Mouse (Mus musculus) lung, adult 10 weeks (tissue): ENCODE measurements around the gene Gm3336. TPM values are rescaled to one million over a fixed set of nuclear protein-coding genes. Genes with fewer than 3 reads are reported as not detected.

Experiments
- polyA plus RNA-seq: library from polyadenylated mRNA; stranded (reverse); fragments of 350-450 nt; fragmentation: Illumina TruSeq; extraction: RNeasy Lipid Tissue Mini Kit (QIAGEN cat#74804); gene quantifications from one replicate; pipeline ENCODE4 v1.2.3, GENCODE M21; 2014; ENCODE audit warnings: low read depth, low replicate concordance; ENCODE audit not compliant: insufficient read depth

Gene Gm3336
- 0.66 TPM for polyA plus RNA-seq

GRCm38 (mm10) chr8:70718297-70718696 lies at the start of gene Gm3336:
Gene Gm3336, plus strand, starts transcription at chr8:70718543.

GRCm38 (mm10) chr8:70673079-70673856 lies 45.1 kb upstream of the Gm3336 start, which contains the start of gene Lsm4:
Gene Lsm4, plus strand, starts transcription at chr8:70673248.

GRCm38 (mm10) chr8:70698310-70699109 lies 19.8 kb upstream of the Gm3336 start, which contains the start of gene Jund:
Gene Jund, plus strand, starts transcription at chr8:70698949.

GRCm38 (mm10) chr8:70703287-70703686 lies 15.1 kb upstream of the Gm3336 start, which contains the start of gene Iqcn:
Gene Iqcn, plus strand, starts transcription at chr8:70703457.

GRCm38 (mm10) chr8:70723486-70724210 lies 5.3 kb downstream of the Gm3336 start, which contains the start of gene Pde4c:
Gene Pde4c, plus strand, starts transcription at chr8:70723720.

GRCm38 (mm10) chr8:70754043-70754870 lies 35.9 kb downstream of the Gm3336 start, which contains the start of gene Rab3a:
Gene Rab3a, plus strand, starts transcription at chr8:70754679.

GRCm38 (mm10) chr8:70760775-70761406 lies 42.5 kb downstream of the Gm3336 start, which contains the start of gene Mpv17l2:
Gene Mpv17l2, minus strand, starts transcription at chr8:70760946.

Other genes starting within 250 kb of the Gm3336 start
- 10.1 TPM for gene Klhl26, start 241.6 kb upstream of the Gm3336 start, polyA plus RNA-seq
- gene Tmem59l, start 231.2 kb upstream of the Gm3336 start, polyA plus RNA-seq, result 7.8 TPM
- 13.8 TPM for gene Crlf1, start 225.4 kb upstream of the Gm3336 start, polyA plus RNA-seq
- gene Rex1bd, start 211.8 kb upstream of the Gm3336 start, polyA plus RNA-seq, result 98.1 TPM
- 1,654 TPM for gene Uba52, start 207.7 kb upstream of the Gm3336 start, polyA plus RNA-seq
- 190 TPM for gene Fkbp8, start 190.8 kb upstream of the Gm3336 start, polyA plus RNA-seq
- 48.0 TPM for gene Kxd1, start 190.6 kb upstream of the Gm3336 start, polyA plus RNA-seq
- 9.7 TPM for gene Ell, start 179.1 kb upstream of the Gm3336 start, polyA plus RNA-seq
- 26.4 TPM for gene Isyna1, start 124.2 kb upstream of the Gm3336 start, polyA plus RNA-seq
- 54.0 TPM for gene Ssbp4, start 109.7 kb upstream of the Gm3336 start, polyA plus RNA-seq
- 6.2 TPM for gene Lrrc25, start 102.4 kb upstream of the Gm3336 start, polyA plus RNA-seq
- 1.6 TPM for gene Gdf15, start 86.1 kb upstream of the Gm3336 start, polyA plus RNA-seq
- 17.7 TPM for gene Pgpep1, start 58.2 kb upstream of the Gm3336 start, polyA plus RNA-seq
- gene Lsm4, start 45.3 kb upstream of the Gm3336 start, polyA plus RNA-seq, result 81.6 TPM
- 145 TPM for gene Jund, start 19.6 kb upstream of the Gm3336 start, polyA plus RNA-seq
- gene Iqcn, start 15.1 kb upstream of the Gm3336 start, polyA plus RNA-seq, result not detected
- gene Pde4c, start 5.2 kb downstream of the Gm3336 start, polyA plus RNA-seq, result 1.1 TPM
- gene Rab3a, start 36.1 kb downstream of the Gm3336 start, polyA plus RNA-seq, result 18.7 TPM
- gene Mpv17l2, start 42.4 kb downstream of the Gm3336 start, polyA plus RNA-seq, result 36.9 TPM
- gene Pik3r2, start 58.2 kb downstream of the Gm3336 start, polyA plus RNA-seq, result 14.8 TPM
- 9.9 TPM for gene Mast3, start 86.5 kb downstream of the Gm3336 start, polyA plus RNA-seq
- 0.71 TPM for gene Il12rb1, start 89.9 kb downstream of the Gm3336 start, polyA plus RNA-seq
- 10.2 TPM for gene Arrdc2, start 121.2 kb downstream of the Gm3336 start, polyA plus RNA-seq
- 1.1 TPM for gene Kcnn1, start 144.7 kb downstream of the Gm3336 start, polyA plus RNA-seq
- 49.2 TPM for gene Ccdc124, start 155.4 kb downstream of the Gm3336 start, polyA plus RNA-seq
- gene Slc5a5, start 174.2 kb downstream of the Gm3336 start, polyA plus RNA-seq, result 0.24 TPM
- gene Rpl18a, start 178.9 kb downstream of the Gm3336 start, polyA plus RNA-seq, result 2,851 TPM
- 9.3 TPM for gene Map1s, start 187.4 kb downstream of the Gm3336 start, polyA plus RNA-seq